In the genomic region with DNA sequence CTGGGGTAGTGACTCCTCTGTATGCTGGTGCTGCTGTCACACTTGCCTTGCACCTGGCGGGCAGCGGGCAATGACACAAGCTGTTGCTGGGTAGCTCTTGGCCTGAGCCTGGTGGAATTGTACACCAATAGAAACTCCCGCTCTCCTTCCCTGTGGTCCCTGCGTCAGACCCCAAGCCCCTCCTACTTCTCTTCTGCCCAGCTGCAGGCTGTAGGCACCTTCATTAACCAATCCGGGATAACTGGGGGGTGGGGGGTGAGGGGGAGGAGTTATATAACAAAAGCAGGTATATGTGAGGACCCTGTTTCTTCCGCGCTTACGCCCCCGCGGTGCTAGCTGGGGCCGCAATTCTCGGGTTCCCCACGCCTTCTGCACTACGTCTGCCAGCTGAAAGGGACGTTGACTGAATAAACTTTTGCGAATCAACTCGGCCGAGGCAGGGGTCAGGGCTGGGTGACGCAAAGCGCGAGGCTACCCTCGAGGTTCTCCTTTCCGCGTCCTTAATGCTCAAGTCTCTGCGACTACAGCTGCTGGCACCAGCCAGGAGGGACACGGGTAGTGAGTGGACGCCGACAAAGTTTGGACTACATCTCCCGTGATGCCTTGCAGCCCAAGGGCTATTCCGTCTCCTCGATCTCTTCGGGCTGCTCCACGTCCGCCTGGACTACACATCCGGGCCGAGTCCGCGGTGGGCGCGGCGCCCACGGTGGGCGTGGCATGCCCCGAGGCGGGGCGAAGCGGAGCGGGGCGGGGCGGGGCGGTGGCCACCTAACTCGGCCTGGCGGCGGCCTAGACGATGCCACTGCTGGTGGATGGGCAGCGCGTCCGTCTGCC, we compare ENCODE assay signal across 8 mouse cellular contexts. TPM values are rescaled to one million over a fixed set of nuclear protein-coding genes. Genes with fewer than 3 reads are reported as not detected.
A peak's percentile ranks its signal among the peaks of the same experiment; 100 is the strongest.
DNase-seq lines count a peak whose midpoint lies in the region; ATAC-seq lines count a peak whose summit lies in the region.

TSS of gene Ntan1 (plus strand) at position 286 of the 834 bp plus-strand sequence.

- H3K9ac ChIP-seq in forebrain, embryonic 14.5 days (ENCODE audit: low read length) = peak within 1 kb of the TSS; percentile 91
- peak within 1 kb of the TSS; percentile 91 for H3K9ac ChIP-seq in neural tube, embryonic 15.5 days (replicated peaks)

- peak; percentile 96 for ATAC-seq in forebrain, embryonic 14.5 days
- peak; percentile 97 for ATAC-seq in neural tube, embryonic 15.5 days (ENCODE audit: low FRiP score)

- H3K4me2 ChIP-seq in forebrain, embryonic 14.5 days (ENCODE audit: low read length) = peak within 1 kb of the TSS; percentile 73
- H3K4me2 ChIP-seq in neural tube, embryonic 15.5 days = peak within 1 kb of the TSS; percentile 71

- intact Hi-C loops in heart, postnatal 14 days (cut with DNase I) = loop anchor here (5.0 kb wide), 2 partner anchors 36 to 344 kb away; partner anchors contain the start of genes Marf1, Nde1 and Rrn3

- H3K27me3 ChIP-seq in forebrain, embryonic 14.5 days (replicated peaks; ENCODE audit: control insufficient read depth, insufficient read depth, low read length) = no peaks in the 10 kb centered on the region
- H3K27me3 ChIP-seq in neural tube, embryonic 15.5 days (replicated peaks) = no peaks in the 10 kb centered on the region

- peaks cover 8% of the 10 kb centered on the region for H3K4me1 ChIP-seq in forebrain, embryonic 14.5 days (ENCODE audit: control insufficient read depth, insufficient read depth, low read length)
- peaks cover 33% of the 10 kb centered on the region for H3K4me1 ChIP-seq in neural tube, embryonic 15.5 days

- peak within 1 kb of the TSS; percentile 81 for H3K4me3 ChIP-seq in forebrain, embryonic 14.5 days (ENCODE audit: low read depth, low read length)
- peak within 1 kb of the TSS; percentile 88 for H3K4me3 ChIP-seq in neural tube, embryonic 15.5 days (replicated peaks)

- peaks cover 24% of the 10 kb centered on the region for H3K36me3 ChIP-seq in forebrain, embryonic 14.5 days (ENCODE audit: control insufficient read depth, insufficient read depth, low read length)
- H3K36me3 ChIP-seq in neural tube, embryonic 15.5 days = peaks cover 15% of the 10 kb centered on the region

- no peaks in the 10 kb centered on the region for H3K9me3 ChIP-seq in forebrain, embryonic 14.5 days (replicated peaks; ENCODE audit: control insufficient read depth, low read length)
- no peaks in the 10 kb centered on the region for H3K9me3 ChIP-seq in neural tube, embryonic 15.5 days (replicated peaks)

- H3K27ac ChIP-seq in forebrain, embryonic 14.5 days (ENCODE audit: low read depth, low read length) = peak within 1 kb of the TSS; percentile 95
- peak within 1 kb of the TSS; percentile 97 for H3K27ac ChIP-seq in neural tube, embryonic 15.5 days (replicated peaks)

- WGBS in forebrain, embryonic 14.5 days = 0% methylated on average over 53 of the region's 58 CpGs
- 0% methylated on average over 56 of the region's 58 CpGs for WGBS in neural tube, embryonic 15.5 days

- DNase-seq in ES-CJ7 (ENCODE audit: low read depth, low spot score) = peak; percentile 94
- peak; percentile 96 for DNase-seq in cerebellum, adult 11 months
- peak; percentile 97 for DNase-seq in forebrain, embryonic 14.5 days (ENCODE audit: low spot score)
- peak; percentile 98 to 99 for DNase-seq in heart, postnatal 14 days
- DNase-seq in layer of hippocampus, adult 11-12 months (ENCODE audit: low spot score) = peak; percentile 95
- DNase-seq in lung, adult 18-20 months = peak; percentile 96 to 97
- peak; percentile 95 for DNase-seq in testis, postnatal 14 days (ENCODE audit: low spot score)

RNA-seq across cellular contexts. Expression of gene Ntan1, which starts in this region (rescaled TPM):
- 218 and 239 TPM in 2 replicates for polyA plus RNA-seq in forebrain, embryonic 14.5 days (2014; fragmentation: Nextera tagmentation; extraction: Ambion mirVana)
- 10 to 100 TPM; 49.7 to 50.1 TPM for total RNA-seq in heart, postnatal 14 days (2021)
- polyA plus RNA-seq in neural tube, embryonic 15.5 days (2015; fragmentation: Nextera tagmentation; extraction: Ambion mirVana) = 204 and 223 TPM in 2 replicates

Comparison
In these comparisons a context has a peak if more than half of its experiments do, and no peak if none do; other contexts are left out.
1. Peak in every context shown above with its lines: DNase-seq, ATAC-seq, H3K4me3 ChIP-seq and H3K27ac ChIP-seq.